Comparison of ENCODE assay signal across 8 mouse cellular contexts in genomic region chr7:24529580-24529979, GRCm38 (mm10). TPM values are rescaled to one million over a fixed set of nuclear protein-coding genes. Genes with fewer than 3 reads are reported as not detected.
DNase-seq lines count a peak whose midpoint lies in the region; ATAC-seq and TF ChIP-seq lines count a peak whose summit lies in the region.

No protein-coding gene starts in this region.

- no peak for TF ChIP-seq POLR2A in testis, adult 2 months (IDR thresholded peaks at IDR 0.05; ENCODE audit: control insufficient read depth, low read depth, low read length)

- no peaks in the 10 kb centered on the region for H3K27me3 ChIP-seq in testis, adult 2 months (ENCODE audit: control insufficient read depth, insufficient read depth, low read length)
- peaks cover 13% of the 10 kb centered on the region for H3K27me3 ChIP-seq in limb, embryonic 11.5 days (ENCODE audit: control insufficient read depth, insufficient read depth, low read length)
- H3K27me3 ChIP-seq in stomach, embryonic 15.5 days (replicated peaks), result no peaks in the 10 kb centered on the region

- WGBS in limb, embryonic 11.5 days, result 57% methylated on average over 11 of the region's 11 CpGs
- 47% methylated on average over 11 of the region's 11 CpGs for WGBS in stomach, embryonic 15.5 days

- H3K4me3 ChIP-seq in testis, adult 2 months (ENCODE audit: control insufficient read depth, low read depth, low read length), result peak overlapping the region; percentile 92
- peak overlapping the region; percentile 56 for H3K4me3 ChIP-seq in limb, embryonic 11.5 days (ENCODE audit: low read depth, low read length)
- H3K4me3 ChIP-seq in stomach, embryonic 15.5 days (replicated peaks), result peak overlapping the region; percentile 57

- peak; percentile 75 for DNase-seq in cerebellum, adult 9-11 months
- no peak for DNase-seq in cerebellum, adult 11 months
- DNase-seq in testis, postnatal 14 days (ENCODE audit: low spot score), result no peak
- DNase-seq in limb, embryonic 11.5 days (ENCODE audit: low spot score), result no peak
- no peak for DNase-seq in adipocyte (ENCODE audit: low spot score)
- DNase-seq in kidney, postnatal 4 days, result no peak

- H3K9me3 ChIP-seq in limb, embryonic 11.5 days (ENCODE audit: control insufficient read depth, low read length), result no peaks in the 10 kb centered on the region; the same call in 1 of the 2 replicates
- no peaks in the 10 kb centered on the region for H3K9me3 ChIP-seq in stomach, embryonic 15.5 days

- H3K36me3 ChIP-seq in testis, adult 2 months (ENCODE audit: control insufficient read depth, insufficient read depth, low read length), result no peaks in the 10 kb centered on the region
- H3K36me3 ChIP-seq in limb, embryonic 11.5 days (ENCODE audit: control insufficient read depth, insufficient read depth, low read length), result peaks cover 7% of the 10 kb centered on the region
- peaks cover 11% of the 10 kb centered on the region for H3K36me3 ChIP-seq in stomach, embryonic 15.5 days

- no peak for TF ChIP-seq CTCF in testis, adult 2 months (IDR thresholded peaks at IDR 0.05; ENCODE audit: control insufficient read depth, insufficient read depth, insufficient replicate concordance, low read depth, low read length)

- peak overlapping the region; percentile 88 for H3K4me2 ChIP-seq in limb, embryonic 11.5 days (ENCODE audit: low read depth, severe bottlenecking)
- peak overlapping the region; percentile 93 for H3K4me2 ChIP-seq in stomach, embryonic 15.5 days

- peaks cover 28% of the 10 kb centered on the region for H3K4me1 ChIP-seq in testis, adult 2 months (ENCODE audit: control insufficient read depth, insufficient read depth, low read length)
- H3K4me1 ChIP-seq in limb, embryonic 11.5 days (ENCODE audit: control insufficient read depth, insufficient read depth, low read length), result peaks cover 16% of the 10 kb centered on the region
- H3K4me1 ChIP-seq in stomach, embryonic 15.5 days, result peaks cover 23% of the 10 kb centered on the region

- peak overlapping the region; percentile 75 for H3K9ac ChIP-seq in limb, embryonic 11.5 days (ENCODE audit: low read length)
- peak overlapping the region; percentile 55 for H3K9ac ChIP-seq in stomach, embryonic 15.5 days

- H3K27ac ChIP-seq in testis, adult 2 months (ENCODE audit: control insufficient read depth, insufficient read depth, low read depth, low read length), result peak overlapping the region; percentile 86
- no peak overlapping the region for H3K27ac ChIP-seq in limb, embryonic 11.5 days (replicated peaks; ENCODE audit: low read depth, low read length)
- H3K27ac ChIP-seq in stomach, embryonic 15.5 days, result peak overlapping the region; percentile 92; the same call in 1 of the 2 replicates

- no peak for ATAC-seq in limb, embryonic 11.5 days (ENCODE audit: insufficient number of reproducible peaks, low FRiP score, low TSS enrichment, low read depth)
- no peak for ATAC-seq in stomach, embryonic 15.5 days (ENCODE audit: insufficient read depth, low FRiP score, low read depth)

RNA-seq across cellular contexts. Expression of gene Irgq, which starts 0.9 kb away (rescaled TPM):
- polyA plus RNA-seq in testis, adult 2 months (2012; rRNA removed), result 2.2 and 2.4 TPM in 2 replicates
- polyA plus RNA-seq in limb, embryonic 11.5 days (2014; fragmentation: Nextera tagmentation; extraction: Ambion mirVana), result 7.5 and 8.1 TPM in 2 replicates
- 7.6 and 8.2 TPM in 2 replicates for polyA plus RNA-seq in stomach, embryonic 15.5 days (2015; fragmentation: Nextera tagmentation; extraction: Ambion mirVana)

RNA-seq across cellular contexts. Expression of gene Pinlyp, which starts 16.3 kb away (rescaled TPM):
- 18.3 and 20.2 TPM in 2 replicates for polyA plus RNA-seq in testis, adult 2 months (2012; rRNA removed)
- polyA plus RNA-seq in limb, embryonic 11.5 days (2014; fragmentation: Nextera tagmentation; extraction: Ambion mirVana), result 0.19 TPM in 1 of 2 replicates, not detected in the other
- 1.9 and 6.8 TPM in 2 replicates for polyA plus RNA-seq in stomach, embryonic 15.5 days (2015; fragmentation: Nextera tagmentation; extraction: Ambion mirVana)

RNA-seq across cellular contexts. Expression of gene Xrcc1, which starts 16.5 kb away (rescaled TPM):
- 69.4 and 79.8 TPM in 2 replicates for polyA plus RNA-seq in testis, adult 2 months (2012; rRNA removed)
- 141 and 148 TPM in 2 replicates for polyA plus RNA-seq in limb, embryonic 11.5 days (2014; fragmentation: Nextera tagmentation; extraction: Ambion mirVana)
- 96.1 and 100.0 TPM in 2 replicates for polyA plus RNA-seq in stomach, embryonic 15.5 days (2015; fragmentation: Nextera tagmentation; extraction: Ambion mirVana)

RNA-seq across cellular contexts. Expression of gene AC161166.1, which starts 17.3 kb away (rescaled TPM):
- 144 and 154 TPM in 2 replicates for polyA plus RNA-seq in testis, adult 2 months (2012; rRNA removed)
- 0.48 and 0.52 TPM in 2 replicates for polyA plus RNA-seq in limb, embryonic 11.5 days (2014; fragmentation: Nextera tagmentation; extraction: Ambion mirVana)
- 0.19 and 0.40 TPM in 2 replicates for polyA plus RNA-seq in stomach, embryonic 15.5 days (2015; fragmentation: Nextera tagmentation; extraction: Ambion mirVana)

RNA-seq across cellular contexts. Expression of gene Zfp428, which starts 22.8 kb away (rescaled TPM):
- 16.8 and 20.3 TPM in 2 replicates for polyA plus RNA-seq in testis, adult 2 months (2012; rRNA removed)
- 65.6 and 75.7 TPM in 2 replicates for polyA plus RNA-seq in limb, embryonic 11.5 days (2014; fragmentation: Nextera tagmentation; extraction: Ambion mirVana)
- polyA plus RNA-seq in stomach, embryonic 15.5 days (2015; fragmentation: Nextera tagmentation; extraction: Ambion mirVana), result 38.1 TPM in 2 replicates
